Mouse (Mus musculus) CH12.LX (cell line): ENCODE measurements around the gene Ren1. TPM values are rescaled to one million over a fixed set of nuclear protein-coding genes. Genes with fewer than 3 reads are reported as not detected.

Source experiments
- DNase-seq: peaks from one replicate; pipeline ENCODE4 v3.0.0-alpha.2; 2013; ENCODE audit errors: extremely low read depth
- H3K27ac ChIP-seq: 2 replicates; pipeline ENCODE4 v1.5.1; 2012; ENCODE audit warnings: low read depth, mild to moderate bottlenecking, control low read depth, moderate library complexity; ENCODE audit not compliant: insufficient read depth
- H3K27me3 ChIP-seq: replicated peaks from 2 replicates; pipeline ENCODE3; 2012; ENCODE audit warnings: inconsistent platforms
- H3K36me3 ChIP-seq, 2 experiments: replicated peaks in 1 of 2; 2 replicates each; pipeline versions ENCODE3 to v1.6.1; 2012; ENCODE audit warnings: inconsistent platforms in 1 of 2, low read length in 1 of 2, mild to moderate bottlenecking in 1 of 2, mixed read lengths in 1 of 2, moderate library complexity in 1 of 2; ENCODE audit not compliant: control insufficient read depth in 1 of 2, insufficient read depth in 1 of 2
- H3K4me1 ChIP-seq, 2 experiments: 2 replicates each; pipeline ENCODE4 v1.6.1; 2012; ENCODE audit warnings: inconsistent platforms in 1 of 2, moderate library complexity in 1 of 2; ENCODE audit not compliant: insufficient read depth in 2 of 2, control insufficient read depth in 1 of 2
- H3K4me2 ChIP-seq: 2 replicates; pipeline ENCODE4 v1.6.1; 2012; ENCODE audit warnings: low read depth, mild to moderate bottlenecking, control low read depth; ENCODE audit not compliant: poor library complexity, insufficient read depth, severe bottlenecking
- H3K4me3 ChIP-seq, 3 experiments: fragments of 150-350 bp in 1 of 3; sonication (generic) in 1 of 3; replicated peaks in 1 of 3; 2 replicates each; pipeline versions ENCODE3 to v1.5.1; 2011 to 2012; ENCODE audit warnings: low read depth in 2 of 3, low read length in 2 of 3, mild to moderate bottlenecking in 2 of 3, moderate library complexity in 2 of 3, control low read depth in 1 of 3, improper control_type of control experiment in 1 of 3, inconsistent platforms in 1 of 3, mixed read lengths in 1 of 3; ENCODE audit not compliant: poor library complexity in 1 of 3
- H3K79me2 ChIP-seq: replicated peaks from 2 replicates; pipeline ENCODE4 v1.6.1; 2012; ENCODE audit warnings: mild to moderate bottlenecking, moderate library complexity; ENCODE audit not compliant: control insufficient read depth, poor library complexity, insufficient read depth, severe bottlenecking; ENCODE audit errors: extremely low read depth
- H3K9ac ChIP-seq: 2 replicates; pipeline ENCODE4 v1.6.1; 2012; ENCODE audit warnings: low read depth, mild to moderate bottlenecking, control low read depth, moderate library complexity; ENCODE audit not compliant: insufficient read depth
- H3K9me3 ChIP-seq: replicated peaks from 2 replicates; pipeline ENCODE3; 2012; ENCODE audit warnings: low read length, inconsistent platforms, mixed read lengths
- BHLHE40 ChIP-seq: IDR thresholded peaks from 2 replicates; pipeline ENCODE4 v1.6.1; 2011; ENCODE audit warnings: mild to moderate bottlenecking, low read depth, low read length, improper control_type of control experiment
- CHD2 ChIP-seq: IDR thresholded peaks from 2 replicates; pipeline ENCODE4 v1.6.1; 2011; ENCODE audit warnings: low read length, improper control_type of control experiment
- CTCF ChIP-seq, 2 experiments: IDR thresholded peaks in 1 of 2; conservative IDR thresholded peaks in 1 of 2; 2 replicates each; pipeline ENCODE4 v1.5.1; 2011 to 2012; ENCODE audit warnings: low read depth in 2 of 2, low read length in 2 of 2, improper control_type of control experiment in 1 of 2, inconsistent platforms in 1 of 2, mild to moderate bottlenecking in 1 of 2, moderate library complexity in 1 of 2
- E2F4 ChIP-seq: IDR thresholded peaks from 2 replicates; pipeline ENCODE4 v1.6.1; 2011; ENCODE audit warnings: low read depth, low read length, improper control_type of control experiment; ENCODE audit not compliant: insufficient replicate concordance
- ELF1 ChIP-seq: IDR thresholded peaks from 2 replicates; pipeline ENCODE4 v1.6.1; 2014; ENCODE audit warnings: low read depth, mild to moderate bottlenecking, inconsistent platforms, low read length, improper control_type of control experiment
- GABPA ChIP-seq: IDR thresholded peaks from 2 replicates; pipeline ENCODE4 v1.6.1; 2012; ENCODE audit warnings: low read depth, low read length, improper control_type of control experiment, inconsistent platforms; ENCODE audit not compliant: insufficient replicate concordance
- IRF4 ChIP-seq: IDR thresholded peaks from 2 replicates; pipeline ENCODE4 v1.6.1; 2014; ENCODE audit warnings: low read depth, mild to moderate bottlenecking, inconsistent platforms, low read length, improper control_type of control experiment
- JUN ChIP-seq: IDR thresholded peaks from 2 replicates; pipeline ENCODE4 v1.6.1; 2011; ENCODE audit warnings: low read depth, mild to moderate bottlenecking, low read length, improper control_type of control experiment, moderate library complexity; ENCODE audit not compliant: insufficient read depth
- KAT2A ChIP-seq: IDR thresholded peaks from 2 replicates; pipeline ENCODE4 v1.6.1; 2012; ENCODE audit warnings: low read length, improper control_type of control experiment, inconsistent platforms; ENCODE audit not compliant: insufficient replicate concordance
- MAFK ChIP-seq: IDR thresholded peaks from 2 replicates; pipeline ENCODE4 v1.6.1; 2011; ENCODE audit warnings: low read length, improper control_type of control experiment; ENCODE audit not compliant: insufficient replicate concordance
- MAX ChIP-seq: IDR thresholded peaks from 2 replicates; pipeline ENCODE4 v1.6.1; 2011; ENCODE audit warnings: low read length, improper control_type of control experiment
- MAZ ChIP-seq: IDR thresholded peaks from 2 replicates; pipeline ENCODE4 v1.6.1; 2012; ENCODE audit warnings: low read depth, mild to moderate bottlenecking, inconsistent platforms, low read length, improper control_type of control experiment, moderate library complexity
- MYC ChIP-seq: IDR thresholded peaks from 2 replicates; pipeline ENCODE4 v1.6.1; 2011; ENCODE audit warnings: low read depth, mild to moderate bottlenecking, improper control_type of control experiment, low read length
- NELFE ChIP-seq: IDR thresholded peaks from 2 replicates; pipeline ENCODE4 v1.6.1; 2011; ENCODE audit warnings: low read depth, low read length, improper control_type of control experiment
- POLR2A ChIP-seq: IDR thresholded peaks from 2 replicates; pipeline ENCODE4 v1.6.1; 2011; ENCODE audit warnings: low read depth, mild to moderate bottlenecking, improper control_type of control experiment, low read length
- RAD21 ChIP-seq: IDR thresholded peaks from 2 replicates; pipeline ENCODE4 v1.6.1; 2011; ENCODE audit warnings: low read depth, mild to moderate bottlenecking, low read length, improper control_type of control experiment, moderate library complexity
- RCOR1 ChIP-seq: conservative IDR thresholded peaks from 2 replicates; pipeline ENCODE4 v1.6.1; 2012; ENCODE audit warnings: low read depth, mild to moderate bottlenecking, inconsistent platforms, low read length, improper control_type of control experiment
- SIN3A ChIP-seq: IDR thresholded peaks from 2 replicates; pipeline ENCODE4 v1.6.1; 2012; ENCODE audit warnings: low read length, improper control_type of control experiment, inconsistent platforms
- SMC3 ChIP-seq: IDR thresholded peaks from 2 replicates; pipeline ENCODE4 v1.6.1; 2011; ENCODE audit warnings: low read depth, low read length, improper control_type of control experiment
- TCF12 ChIP-seq: IDR thresholded peaks from 2 replicates; pipeline ENCODE4 v1.6.1; 2014; ENCODE audit warnings: low read depth, mild to moderate bottlenecking, inconsistent platforms, low read length, improper control_type of control experiment
- UBTF ChIP-seq: IDR thresholded peaks from 2 replicates; pipeline ENCODE4 v1.6.1; 2012; ENCODE audit warnings: low read depth, mild to moderate bottlenecking, inconsistent platforms, low read length, improper control_type of control experiment, moderate library complexity
- USF1 ChIP-seq: IDR thresholded peaks from 2 replicates; pipeline ENCODE4 v1.6.1; 2014; ENCODE audit warnings: low read depth, mild to moderate bottlenecking, inconsistent platforms, low read length, improper control_type of control experiment
- USF2 ChIP-seq: conservative IDR thresholded peaks from 2 replicates; pipeline ENCODE4 v1.6.1; 2011; ENCODE audit warnings: low read depth, low read length, improper control_type of control experiment
- ZC3H11A ChIP-seq: IDR thresholded peaks from 2 replicates; pipeline ENCODE4 v1.6.1; 2012; ENCODE audit warnings: low read depth, mild to moderate bottlenecking, inconsistent platforms, low read length, improper control_type of control experiment
- ZMIZ1 ChIP-seq: IDR thresholded peaks from 2 replicates; pipeline ENCODE4 v1.6.1; 2012; ENCODE audit warnings: low read depth, mild to moderate bottlenecking, inconsistent platforms, low read length, improper control_type of control experiment
- ZNF384 ChIP-seq: IDR thresholded peaks from 2 replicates; pipeline ENCODE4 v1.6.1; 2012; ENCODE audit warnings: low read depth, low read length, improper control_type of control experiment, inconsistent platforms
- dilution Hi-C: fragments of 300-500 bp; cut with MboI; formaldehyde crosslinking; loops from 2 replicates; pipeline ENCODE4 v1.14.3; 2020; ENCODE audit warnings: low sequenced_read_pairs; ENCODE audit not compliant: extremely low pct_unique_long_range_greater_than_20kb, extremely low pct_ligation_motif_present
- in situ Hi-C: fragments of 300-500 bp; cut with MboI; formaldehyde crosslinking; loops from 3 replicates; pipeline ENCODE4 v1.14.3; 2019; ENCODE audit warnings: low sequenced_read_pairs, low pct_ligation_motif_present, low pct_unique_long_range_greater_than_20kb, mixed read lengths
- polyA plus RNA-seq: library from polyadenylated mRNA; unstranded; fragments of >175 nt; gene quantifications from 2 replicates; pipeline ENCODE4 v1.2.1, GENCODE M21; 2012; ENCODE audit warnings: low read depth; ENCODE audit not compliant: insufficient read length
- total RNA-seq, 2 experiments: library from RNA; depleted of rRNA; stranded (reverse); fragments of 300-350 nt in 1 of 2; fragments of >200 nt in 1 of 2; gene quantifications; 2 replicates each; pipeline ENCODE4 v1.2.3; 2012 to 2014

Ren1 gene
- total and polyA plus RNA-seq, 3 experiments: 0.08 TPM; not detected in 2

GRCm38 (mm10) chr1:133309652-133310267, 40.5 kb upstream of the Ren1 start, which contains the start of gene Golt1a:
Gene Golt1a, plus strand, starts transcription at chr1:133309800.
- H3K4me1 ChIP-seq: no peaks in the 10 kb centered on the region
- peaks cover 50% of the 10 kb centered on the region for H3K27me3 ChIP-seq
- H3K9ac ChIP-seq: no peak within 1 kb of the TSS
- H3K9me3 ChIP-seq: peaks cover 4% of the 10 kb centered on the region
- no peaks in the 10 kb centered on the region for H3K79me2 ChIP-seq
- DNase-seq: no peak
- TF ChIP-seq TCF12 (no peak), NELFE (no peak), MAFK (no peak), ZNF384 (no peak), KAT2A (no peak), ZMIZ1 (no peak), MAZ (no peak), MAX (no peak), USF1 (no peak), RCOR1 (no peak), ELF1 (no peak), MYC (no peak), POLR2A (no peak), JUN (no peak), GABPA (no peak), UBTF (no peak), SIN3A (no peak)
- no peak within 1 kb of the TSS for H3K4me3 ChIP-seq
- no peak within 1 kb of the TSS for H3K4me2 ChIP-seq
- in situ Hi-C loops: no loop called here
- H3K27ac ChIP-seq: no peak within 1 kb of the TSS
- dilution Hi-C loops: no loop called here
- H3K36me3 ChIP-seq: no peaks in the 10 kb centered on the region

- dilution Hi-C loops: no loop called here
- Histone ChIP-seq H3K9me3 (no peaks in the 10 kb centered on the region), H3K9ac (no peak overlapping the region), H3K27ac (no peak overlapping the region), H3K4me2 (no peak overlapping the region), H3K4me3 (no peak overlapping the region), H3K4me1 (no peaks in the 10 kb centered on the region), H3K79me2 (no peaks in the 10 kb centered on the region), H3K27me3 (peaks cover 51% of the 10 kb centered on the region), H3K36me3 (no peaks in the 10 kb centered on the region)
- in situ Hi-C loops: no loop called here
- peak; percentile 7 for DNase-seq
- no peak for TF ChIP-seq IRF4
- TF ChIP-seq ZC3H11A: no peak
- no peak for TF ChIP-seq ZMIZ1
- TF ChIP-seq POLR2A: no peak
- no peak for TF ChIP-seq E2F4
- TF ChIP-seq CTCF (conservative IDR thresholded peaks at IDR 0.05 in 1 of 2, IDR thresholded peaks at IDR 0.05 in 1 of 2; ENCODE audit: low read depth in 2 of 2, low read length in 2 of 2): peak in 1 of 2 experiments; percentile 65; a peak in 2 of 4 replicates
- no peak for TF ChIP-seq CHD2
- TF ChIP-seq SMC3: peak; percentile 59
- TF ChIP-seq ELF1: no peak
- TF ChIP-seq RCOR1: no peak
- TF ChIP-seq MYC: no peak
- no peak for TF ChIP-seq UBTF
- TF ChIP-seq BHLHE40: no peak
- no peak for TF ChIP-seq USF2
- peak; percentile 51 for TF ChIP-seq RAD21
- TF ChIP-seq SIN3A: no peak
These were observed 39.1 kb upstream of the Ren1 start for GRCm38 (mm10) chr1:133311240-133311639.
